Mouse (Mus musculus): ENCODE data around the gene Olfr715b.
"Not testable (repeated sequence)": the region's sequence is repeated elsewhere in the genome, so short reads cannot be mapped to it uniquely, and the experiment has no call there.

Olfr715b gene

GRCm38 (mm10) chr7:107110269-107110668 is at the start of gene Olfr715b:
Gene Olfr715b (minus strand): TSS chr7:107110369.
- not testable (repeated sequence) for DNase-seq

- DNase-seq: not testable (repeated sequence)
Observed at GRCm38 (mm10) chr7:107138027-107138426, 27.9 kb upstream of the Olfr715b start, which contains the start of gene Olfr716. Gene Olfr716 (plus strand): TSS chr7:107138327.

GRCm38 (mm10) chr7:107130983-107131382 is 20.8 kb upstream of the Olfr715b start, which contains the start of gene Olfr715:
Gene Olfr715 (minus strand): TSS chr7:107131083.
- not testable (repeated sequence) for DNase-seq

- no peak for DNase-seq
Observed at GRCm38 (mm10) chr7:107092920-107093319, 17.2 kb downstream of the Olfr715b start, which contains the start of gene Olfr17. Gene Olfr17 (plus strand): TSS chr7:107093220.

- no peak for DNase-seq
Observed at GRCm38 (mm10) chr7:107070681-107071080, 39.5 kb downstream of the Olfr715b start, which contains the start of gene Olfr714. Gene Olfr714 (plus strand): TSS chr7:107070981.
